Mouse (Mus musculus): Measurements from ENCODE around the gene Ddx24. TPM values are rescaled to one million over a fixed set of nuclear protein-coding genes. Genes with fewer than 3 reads are reported as not detected.

Ddx24 gene
- 23.8 and 25.5 TPM in 2 replicates for polyA plus RNA-seq (2012; rRNA removed)

GRCm38 (mm10) chr12:103425729-103426470 lies at the start of gene Ddx24:
Ddx24 (minus strand) TSS chr12:103425830.

DNA sequence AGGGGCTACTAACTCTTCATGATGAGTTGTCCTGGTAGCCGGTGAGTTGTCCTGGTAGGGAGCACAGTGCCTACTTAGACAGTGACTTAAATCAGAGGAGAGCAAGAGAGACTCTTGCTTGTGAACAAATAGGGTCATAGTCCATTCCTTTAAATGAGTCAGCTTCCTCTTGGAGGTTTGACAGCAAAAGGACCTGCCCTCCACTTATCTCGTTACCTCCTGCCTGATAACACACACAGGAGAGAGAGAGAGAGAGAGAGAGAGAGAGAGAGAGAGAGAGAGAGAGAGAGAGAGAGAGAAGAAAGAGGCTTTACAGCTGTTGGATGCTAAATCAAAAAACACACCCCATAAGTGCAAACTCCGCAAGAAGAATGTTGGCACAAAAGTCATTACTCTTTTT lies 31.5 kb upstream of the Ddx24 start, which contains the start of gene Ifi27l2b:
Gene Ifi27l2b, minus strand, starts transcription at position 84 of the 400 bp plus-strand sequence.

GRCm38 (mm10) chr12:103443524-103443923 lies 17.9 kb upstream of the Ddx24 start, which contains the start of gene Ifi27l2a:
Ifi27l2a (minus strand) TSS chr12:103443680.

GRCm38 (mm10) chr12:103433986-103434731 lies 8.5 kb upstream of the Ddx24 start, which contains the start of gene Ifi27:
Ifi27 (plus strand) TSS chr12:103434211.

DNA sequence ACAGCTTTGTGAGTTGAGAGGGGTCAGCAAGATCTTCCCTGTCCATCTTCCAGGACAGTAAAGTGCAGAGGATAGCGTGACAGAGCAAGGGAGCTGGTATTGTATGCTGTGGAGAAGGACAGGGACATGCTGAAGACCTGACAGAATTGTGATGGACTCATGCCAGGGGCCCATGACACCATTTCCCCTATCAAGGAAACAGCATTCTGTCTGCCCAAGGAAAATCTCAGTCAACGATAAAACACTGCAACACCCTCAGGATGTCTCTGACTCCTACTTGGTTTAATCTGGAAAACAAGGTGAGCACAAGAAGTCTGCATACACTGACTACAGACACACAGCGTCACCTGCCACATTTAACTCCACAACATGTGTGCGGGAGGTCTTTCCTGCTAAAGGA lies 17.9 kb downstream of the Ddx24 start, which contains the start of gene 9330161L09Rik:
Gene 9330161L09Rik, minus strand, starts transcription at position 101 of the 400 bp plus-strand sequence.

GRCm38 (mm10) chr12:103388505-103389347 lies 36.9 kb downstream of the Ddx24 start, which contains the start of gene Otub2:
Otub2 (plus strand) TSS chr12:103388682.

Other genes with a start within 250 kb of the Ddx24 start
- gene Prima1, start 183.7 kb downstream of the Ddx24 start, polyA plus RNA-seq (2012; rRNA removed), result 0.05 TPM in 1 of 2 replicates, not detected in the other
- gene Fam181a, start 114.9 kb downstream of the Ddx24 start, polyA plus RNA-seq (2012; rRNA removed), result not detected in 2 replicates
- gene Asb2, start 69.8 kb downstream of the Ddx24 start, polyA plus RNA-seq (2012; rRNA removed), result 4.3 and 5.7 TPM in 2 replicates
- 11.0 and 11.6 TPM in 2 replicates for gene Otub2, start 37.1 kb downstream of the Ddx24 start, polyA plus RNA-seq (2012; rRNA removed)
- gene 9330161L09Rik, start 18.0 kb downstream of the Ddx24 start, polyA plus RNA-seq (2012; rRNA removed), result 0.14 and 0.22 TPM in 2 replicates
- 33.9 and 52.3 TPM in 2 replicates for gene Ifi27, start 8.4 kb upstream of the Ddx24 start, polyA plus RNA-seq (2012; rRNA removed)
- 26.0 and 70.7 TPM in 2 replicates for gene Ifi27l2a, start 17.9 kb upstream of the Ddx24 start, polyA plus RNA-seq (2012; rRNA removed)
- 0.13 TPM in 1 of 2 replicates, not detected in the other for gene Ifi27l2b, start 31.4 kb upstream of the Ddx24 start, polyA plus RNA-seq (2012; rRNA removed)
- gene Ppp4r4, start 106.5 kb upstream of the Ddx24 start, polyA plus RNA-seq (2012; rRNA removed), result 1.2 and 1.3 TPM in 2 replicates
- 53.2 and 56.2 TPM in 2 replicates for gene Serpina10, start 205.6 kb upstream of the Ddx24 start, polyA plus RNA-seq (2012; rRNA removed)
- 14.8 and 25.0 TPM in 2 replicates for gene Serpina6, start 231.4 kb upstream of the Ddx24 start, polyA plus RNA-seq (2012; rRNA removed)